Mouse (Mus musculus) ES-E14 (cell line): ENCODE results near the gene Rps8.

Experiments used
- CHD2 ChIP-seq: IDR thresholded peaks from 2 replicates; pipeline ENCODE4 v1.6.1; 2014; ENCODE audit warnings: mild to moderate bottlenecking, low read depth, low read length, inconsistent platforms
- HCFC1 ChIP-seq: IDR thresholded peaks from 2 replicates; pipeline ENCODE4 v1.6.1; 2012; ENCODE audit warnings: low read length, inconsistent platforms, borderline replicate concordance; ENCODE audit not compliant: insufficient read depth
- MAFK ChIP-seq: IDR thresholded peaks from 2 replicates; pipeline ENCODE4 v1.6.1; 2014; ENCODE audit warnings: mild to moderate bottlenecking, low read depth, low read length, inconsistent platforms; ENCODE audit not compliant: insufficient read depth

GRCm38 (mm10) chr4:117189382-117189855 is 33.4 kb upstream of the Rps8 start:
- TF ChIP-seq MAFK (0 out of 2 replicates have a peak, but pooled peaks have one; percentile 3), HCFC1 (no peak), CHD2 (no peak)
